Mouse (Mus musculus): ENCODE data around the gene Ncln. TPM values are rescaled to one million over a fixed set of nuclear protein-coding genes. Genes with fewer than 3 reads are reported as not detected.

Ncln gene
- polyA plus RNA-seq, 1 experiment from 2014 or later, result 61.3 TPM

- no peak overlapping the region for H3K4me3 ChIP-seq (ENCODE audit: low read depth, low read length)
- H3K36me3 ChIP-seq (ENCODE audit: control insufficient read depth, insufficient read depth, low read length), result peaks cover 4% of the 10 kb centered on the region
- no peaks in the 10 kb centered on the region for H3K27me3 ChIP-seq (ENCODE audit: control insufficient read depth, insufficient read depth, low read depth, low read length)
- H3K9me3 ChIP-seq (replicated peaks; ENCODE audit: control insufficient read depth, low read length, poor library complexity, severe bottlenecking), result no peaks in the 10 kb centered on the region
- ATAC-seq, result no peak
- H3K4me1 ChIP-seq (ENCODE audit: control insufficient read depth, insufficient read depth, low read length), result peaks cover 6% of the 10 kb centered on the region
- H3K27ac ChIP-seq (ENCODE audit: low read length), result no peak overlapping the region
- no peak overlapping the region for H3K4me2 ChIP-seq (ENCODE audit: low read length)
- no peak overlapping the region for H3K9ac ChIP-seq (ENCODE audit: low read depth, low read length)
- WGBS, result 92% methylated on average over 2 of the region's 2 CpGs
Observed at GRCm38 (mm10) chr10:81537429-81537828, 41.2 kb upstream of the Ncln start.

DNA sequence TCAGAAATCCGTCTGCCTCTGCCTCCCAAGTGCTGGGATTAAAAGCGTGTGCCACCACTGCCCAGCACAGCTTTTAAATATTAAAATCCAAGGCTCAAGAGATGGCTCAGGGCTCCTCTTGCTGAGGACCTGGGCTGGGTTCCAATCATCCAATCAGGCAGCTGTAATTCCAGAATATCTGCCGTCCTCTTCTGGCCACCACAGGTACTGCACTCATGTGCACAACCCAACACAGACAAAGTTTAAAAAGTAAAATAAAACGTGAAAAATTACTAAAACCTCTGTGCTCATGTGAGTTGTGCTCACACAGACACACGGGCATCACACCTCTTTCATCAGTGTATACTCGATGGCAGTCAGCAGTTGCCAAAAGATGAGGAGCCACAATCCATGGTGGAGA, 40.5 kb upstream of the Ncln start:
- WGBS, result 77% methylated on average over 6 of the region's 6 CpGs
- no peak overlapping the region for H3K9ac ChIP-seq (ENCODE audit: low read depth, low read length)
- no peak overlapping the region for H3K4me2 ChIP-seq (ENCODE audit: low read length)
- H3K4me3 ChIP-seq (ENCODE audit: low read depth, low read length), result no peak overlapping the region
- H3K27ac ChIP-seq (ENCODE audit: low read length), result no peak overlapping the region
- no peaks in the 10 kb centered on the region for H3K9me3 ChIP-seq (replicated peaks; ENCODE audit: control insufficient read depth, low read length, poor library complexity, severe bottlenecking)
- no peaks in the 10 kb centered on the region for H3K27me3 ChIP-seq (ENCODE audit: control insufficient read depth, insufficient read depth, low read depth, low read length)
- peaks cover 7% of the 10 kb centered on the region for H3K36me3 ChIP-seq (ENCODE audit: control insufficient read depth, insufficient read depth, low read length)
- ATAC-seq, result no peak
- peaks cover under 1% of the 10 kb centered on the region; the same call in 1 of the 2 replicates for H3K4me1 ChIP-seq (ENCODE audit: control insufficient read depth, insufficient read depth, low read length)

GRCm38 (mm10) chr10:81534826-81535225, 38.6 kb upstream of the Ncln start:
- no peak for ATAC-seq
- Histone ChIP-seq H3K27me3 (ENCODE audit: control insufficient read depth, insufficient read depth, low read depth, low read length) (no peaks in the 10 kb centered on the region), H3K36me3 (ENCODE audit: control insufficient read depth, insufficient read depth, low read length) (peaks cover 7% of the 10 kb centered on the region), H3K4me1 (ENCODE audit: control insufficient read depth, insufficient read depth, low read length) (no peaks in the 10 kb centered on the region; the same call in 1 of the 2 replicates), H3K4me3 (ENCODE audit: low read depth, low read length) (no peak overlapping the region), H3K9ac (ENCODE audit: low read depth, low read length) (no peak overlapping the region), H3K9me3 (replicated peaks; ENCODE audit: control insufficient read depth, low read length, poor library complexity, severe bottlenecking) (no peaks in the 10 kb centered on the region), H3K27ac (ENCODE audit: low read length) (no peak overlapping the region), H3K4me2 (ENCODE audit: low read length) (no peak overlapping the region)
- 74% methylated on average over 16 of the region's 16 CpGs for WGBS

- Histone ChIP-seq H3K4me1 (ENCODE audit: control insufficient read depth, insufficient read depth, low read length) (no peaks in the 10 kb centered on the region), H3K9ac (ENCODE audit: low read depth, low read length) (no peak overlapping the region), H3K4me2 (ENCODE audit: low read length) (no peak overlapping the region), H3K27ac (ENCODE audit: low read length) (no peak overlapping the region), H3K4me3 (ENCODE audit: low read depth, low read length) (no peak overlapping the region), H3K9me3 (replicated peaks; ENCODE audit: control insufficient read depth, low read length, poor library complexity, severe bottlenecking) (no peaks in the 10 kb centered on the region), H3K27me3 (ENCODE audit: control insufficient read depth, insufficient read depth, low read depth, low read length) (0 out of 2 replicates have a peak, but pooled peaks cover 3% of the 10 kb centered on the region), H3K36me3 (ENCODE audit: control insufficient read depth, insufficient read depth, low read length) (peaks cover 8% of the 10 kb centered on the region)
- 12% methylated on average over 14 of the region's 14 CpGs for WGBS
- ATAC-seq, result no peak
Observed at GRCm38 (mm10) chr10:81526779-81527178, 30.6 kb upstream of the Ncln start.

DNA sequence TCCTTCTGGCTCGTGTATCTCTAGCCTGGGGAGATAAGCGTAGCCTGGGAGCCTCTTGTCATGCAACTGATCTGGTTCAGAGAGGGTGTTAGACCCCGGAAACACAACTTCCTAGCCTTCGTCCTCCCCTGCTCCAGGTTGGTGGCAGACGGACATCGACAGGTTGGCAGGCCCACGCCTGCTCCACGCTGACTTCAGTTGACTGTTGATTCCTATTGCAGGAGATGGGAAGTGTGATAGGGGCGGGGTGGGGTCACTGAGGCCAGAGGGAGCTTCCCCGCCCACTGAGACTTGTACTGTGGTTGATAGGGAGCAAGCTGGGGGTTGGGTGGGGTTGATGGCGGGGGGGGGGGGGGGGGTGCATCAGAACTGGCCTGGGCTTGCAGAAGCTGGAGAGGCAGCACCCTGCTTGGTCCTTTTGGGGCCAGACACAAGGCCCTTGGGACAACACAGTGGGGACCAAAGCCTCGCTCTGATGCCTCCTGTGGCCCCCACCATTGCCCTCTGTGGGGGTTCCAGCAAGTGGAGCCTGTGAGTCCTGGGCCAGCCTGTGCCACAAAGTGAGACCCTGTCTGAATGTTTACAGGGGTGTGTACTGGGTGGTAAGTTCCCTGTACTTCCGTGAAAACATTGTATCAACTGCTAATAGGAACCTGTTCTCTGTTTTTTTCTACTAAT, 29.0 kb upstream of the Ncln start:
- no peaks in the 10 kb centered on the region for H3K4me1 ChIP-seq (ENCODE audit: control insufficient read depth, insufficient read depth, low read length)
- H3K9ac ChIP-seq (ENCODE audit: low read depth, low read length), result no peak overlapping the region
- peaks cover 8% of the 10 kb centered on the region for H3K36me3 ChIP-seq (ENCODE audit: control insufficient read depth, insufficient read depth, low read length)
- H3K4me2 ChIP-seq (ENCODE audit: low read length), result no peak overlapping the region
- WGBS, result 74% methylated on average over 11 of the region's 13 CpGs
- no peak for ATAC-seq
- H3K4me3 ChIP-seq (ENCODE audit: low read depth, low read length), result no peak overlapping the region
- 0 out of 2 replicates have a peak, but pooled peaks cover 3% of the 10 kb centered on the region for H3K27me3 ChIP-seq (ENCODE audit: control insufficient read depth, insufficient read depth, low read depth, low read length)
- no peak overlapping the region for H3K27ac ChIP-seq (ENCODE audit: low read length)
- H3K9me3 ChIP-seq (replicated peaks; ENCODE audit: control insufficient read depth, low read length, poor library complexity, severe bottlenecking), result no peaks in the 10 kb centered on the region

GRCm38 (mm10) chr10:81524051-81524605, 27.9 kb upstream of the Ncln start, which contains the start of gene Gna15:
Gene Gna15 (minus strand): TSS chr10:81524225.
- Histone ChIP-seq H3K27ac (ENCODE audit: low read length) (no peak within 1 kb of the TSS), H3K9me3 (replicated peaks; ENCODE audit: control insufficient read depth, low read length, poor library complexity, severe bottlenecking) (no peaks in the 10 kb centered on the region), H3K9ac (ENCODE audit: low read depth, low read length) (no peak within 1 kb of the TSS), H3K27me3 (ENCODE audit: control insufficient read depth, insufficient read depth, low read depth, low read length) (0 out of 2 replicates have a peak, but pooled peaks cover 3% of the 10 kb centered on the region), H3K4me3 (ENCODE audit: low read depth, low read length) (no peak within 1 kb of the TSS), H3K4me1 (ENCODE audit: control insufficient read depth, insufficient read depth, low read length) (no peaks in the 10 kb centered on the region), H3K36me3 (ENCODE audit: control insufficient read depth, insufficient read depth, low read length) (peaks cover under 1% of the 10 kb centered on the region; the same call in 1 of the 2 replicates), H3K4me2 (ENCODE audit: low read length) (no peak within 1 kb of the TSS)
- 16% methylated on average over 8 of the region's 9 CpGs for WGBS
- ATAC-seq, result no peak

- H3K27ac ChIP-seq (ENCODE audit: low read length), result no peak overlapping the region
- no peaks in the 10 kb centered on the region for H3K36me3 ChIP-seq (ENCODE audit: control insufficient read depth, insufficient read depth, low read length)
- no peak overlapping the region for H3K4me3 ChIP-seq (ENCODE audit: low read depth, low read length)
- WGBS, result 23% methylated on average over 19 of the region's 19 CpGs
- no peaks in the 10 kb centered on the region for H3K9me3 ChIP-seq (replicated peaks; ENCODE audit: control insufficient read depth, low read length, poor library complexity, severe bottlenecking)
- H3K9ac ChIP-seq (ENCODE audit: low read depth, low read length), result no peak overlapping the region
- 0 out of 2 replicates have a peak, but pooled peaks cover 3% of the 10 kb centered on the region for H3K27me3 ChIP-seq (ENCODE audit: control insufficient read depth, insufficient read depth, low read depth, low read length)
- ATAC-seq, result no peak
- H3K4me1 ChIP-seq (ENCODE audit: control insufficient read depth, insufficient read depth, low read length), result no peaks in the 10 kb centered on the region
- H3K4me2 ChIP-seq (ENCODE audit: low read length), result no peak overlapping the region
Observed at GRCm38 (mm10) chr10:81523570-81523969, 27.4 kb upstream of the Ncln start.

- Histone ChIP-seq H3K36me3 (ENCODE audit: control insufficient read depth, insufficient read depth, low read length) (no peaks in the 10 kb centered on the region), H3K4me2 (ENCODE audit: low read length) (no peak overlapping the region), H3K9me3 (replicated peaks; ENCODE audit: control insufficient read depth, low read length, poor library complexity, severe bottlenecking) (no peaks in the 10 kb centered on the region), H3K9ac (ENCODE audit: low read depth, low read length) (no peak overlapping the region), H3K27ac (ENCODE audit: low read length) (no peak overlapping the region), H3K4me3 (ENCODE audit: low read depth, low read length) (no peak overlapping the region), H3K4me1 (ENCODE audit: control insufficient read depth, insufficient read depth, low read length) (no peaks in the 10 kb centered on the region), H3K27me3 (ENCODE audit: control insufficient read depth, insufficient read depth, low read depth, low read length) (0 out of 2 replicates have a peak, but pooled peaks cover 3% of the 10 kb centered on the region)
- no peak for ATAC-seq
- WGBS, result 67% methylated on average over 6 of the region's 6 CpGs
Observed at GRCm38 (mm10) chr10:81523142-81523541, 26.9 kb upstream of the Ncln start.

- no peaks in the 10 kb centered on the region for H3K9me3 ChIP-seq (replicated peaks; ENCODE audit: control insufficient read depth, low read length, poor library complexity, severe bottlenecking)
- no peaks in the 10 kb centered on the region for H3K36me3 ChIP-seq (ENCODE audit: control insufficient read depth, insufficient read depth, low read length)
- no peak overlapping the region for H3K27ac ChIP-seq (ENCODE audit: low read length)
- 74% methylated on average over 3 of the region's 3 CpGs for WGBS
- H3K27me3 ChIP-seq (ENCODE audit: control insufficient read depth, insufficient read depth, low read depth, low read length), result 0 out of 2 replicates have a peak, but pooled peaks cover 3% of the 10 kb centered on the region
- no peak overlapping the region for H3K4me2 ChIP-seq (ENCODE audit: low read length)
- H3K9ac ChIP-seq (ENCODE audit: low read depth, low read length), result no peak overlapping the region
- no peak for ATAC-seq
- H3K4me1 ChIP-seq (ENCODE audit: control insufficient read depth, insufficient read depth, low read length), result no peaks in the 10 kb centered on the region
- no peak overlapping the region for H3K4me3 ChIP-seq (ENCODE audit: low read depth, low read length)
Observed at GRCm38 (mm10) chr10:81519978-81520365, 23.8 kb upstream of the Ncln start.

Data from midbrain, embryonic 16.5 days (tissue).